Mouse (Mus musculus) adipocyte (in vitro differentiated cells): ENCODE measurements around the gene Cdk2.
A peak's percentile ranks its signal among the peaks of the same experiment; 100 is the strongest.

ENCODE experiments used
- DNase-seq: peaks from one replicate; pipeline ENCODE4 v3.0.0-alpha.2; 2016; ENCODE audit warnings: low spot score

The Cdk2 gene

GRCm38 (mm10) chr10:128703895-128704294, 936 bp downstream of the Cdk2 start, which contains the start of gene Pmel:
Gene Pmel, plus strand, starts transcription at chr10:128704195.
- no peak for DNase-seq

- no peak for DNase-seq
Observed at GRCm38 (mm10) chr10:128702328-128703007, 2.4 kb downstream of the Cdk2 start.

GRCm38 (mm10) chr10:128700712-128701111, 4.1 kb downstream of the Cdk2 start:
- no peak for DNase-seq

- no peak for DNase-seq
Observed at GRCm38 (mm10) chr10:128699611-128700010, 5.2 kb downstream of the Cdk2 start.

DNA sequence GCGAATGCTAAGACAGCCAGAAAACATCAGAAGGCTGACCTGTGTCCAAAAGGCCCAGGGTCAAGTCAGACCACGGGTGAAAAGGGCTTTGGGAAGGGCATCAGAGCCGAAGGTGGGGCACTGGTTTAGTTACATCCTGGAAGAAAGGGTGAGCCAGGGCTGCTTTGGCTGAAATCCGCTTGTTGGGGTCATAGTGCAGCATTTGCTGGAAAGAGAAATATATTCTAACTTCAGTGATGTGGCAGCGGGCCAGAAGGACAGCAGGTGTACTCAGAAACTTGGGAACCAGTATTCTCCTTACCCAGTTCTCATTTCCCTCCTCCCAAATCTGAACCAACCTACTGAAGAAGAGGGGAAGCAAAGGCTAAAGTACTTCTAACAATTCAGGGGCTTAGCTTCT, 5.8 kb downstream of the Cdk2 start:
- no peak for DNase-seq

DNA sequence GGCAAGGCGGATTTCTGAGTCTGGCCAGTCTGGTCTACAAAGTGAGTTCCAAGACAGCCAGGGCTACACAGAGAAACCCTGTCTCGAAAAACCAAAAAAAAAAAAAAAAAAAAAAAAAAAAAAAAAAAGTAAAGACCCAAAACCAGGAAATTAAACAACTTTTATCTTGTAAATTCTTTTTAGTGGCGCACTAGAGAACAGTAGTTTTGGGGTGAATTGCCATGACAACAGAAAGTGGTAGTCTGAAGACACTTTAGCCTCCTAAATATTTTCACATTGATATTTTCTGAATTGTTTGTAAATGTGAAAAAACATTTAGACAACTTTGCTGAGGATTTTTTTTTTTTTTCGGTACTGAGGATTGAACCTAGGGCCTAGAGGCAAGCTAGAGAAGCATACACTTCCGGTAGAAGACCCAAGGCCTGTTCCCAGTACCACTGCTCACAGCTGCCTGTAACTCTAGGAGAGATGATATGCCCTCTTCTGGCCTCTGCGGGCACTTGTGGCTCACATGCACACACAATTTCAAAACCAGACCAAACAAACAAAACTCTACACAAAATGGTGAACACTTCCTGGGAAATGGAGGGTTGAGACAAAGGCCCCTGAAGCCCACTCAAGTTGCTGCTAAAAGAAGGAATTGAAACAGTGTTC, 7.6 kb downstream of the Cdk2 start:
- peak; percentile 20 for DNase-seq

DNA sequence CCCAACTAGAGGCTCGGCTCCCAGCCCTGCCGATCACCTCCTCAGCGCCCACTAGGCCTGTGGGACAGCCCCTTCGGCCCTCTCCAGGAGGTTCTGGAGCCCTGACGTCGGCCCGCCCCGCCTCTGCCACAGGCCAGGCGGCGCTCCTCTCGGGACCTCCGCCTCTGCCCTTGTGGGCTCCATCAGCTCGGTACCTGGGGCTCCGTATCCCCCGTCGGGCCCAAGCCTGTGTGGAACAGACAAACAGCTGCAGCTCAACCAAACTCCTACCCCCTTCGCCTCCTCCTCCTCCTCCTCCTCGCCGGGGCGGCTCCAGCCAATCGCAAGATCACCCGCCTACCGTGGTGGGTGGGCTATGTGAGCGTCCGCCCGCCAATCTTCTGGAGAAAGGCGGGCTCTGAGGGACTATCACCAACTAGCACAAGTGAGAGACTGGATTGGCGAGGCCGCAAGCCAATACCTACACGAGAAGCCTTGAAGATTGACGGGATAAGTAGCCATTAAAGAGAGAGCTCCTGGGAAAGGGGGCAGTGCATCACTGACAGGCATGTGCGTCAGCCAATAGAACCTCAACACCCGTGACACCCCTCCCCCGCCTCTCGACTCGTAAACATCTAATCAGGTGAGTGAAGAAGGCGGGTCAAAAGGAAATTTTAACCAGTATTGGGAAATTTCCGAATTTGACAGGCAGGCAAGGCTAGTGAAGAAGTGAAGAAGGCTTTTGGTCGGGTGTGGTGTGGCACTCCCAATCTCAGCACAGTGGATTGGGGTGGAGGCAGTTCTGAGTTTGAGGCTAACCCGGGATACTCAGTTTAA, 8.6 kb downstream of the Cdk2 start, which contains the start of gene Rab5b:
TSS of gene Rab5b (minus strand) at position 273 of the 816 bp plus-strand sequence.
- DNase-seq: peak; percentile 99

GRCm38 (mm10) chr10:128695411-128695991, 9.3 kb downstream of the Cdk2 start:
- no peak for DNase-seq

- peak; percentile 64 for DNase-seq
Observed at GRCm38 (mm10) chr10:128674469-128675008, 30.3 kb downstream of the Cdk2 start.

DNA sequence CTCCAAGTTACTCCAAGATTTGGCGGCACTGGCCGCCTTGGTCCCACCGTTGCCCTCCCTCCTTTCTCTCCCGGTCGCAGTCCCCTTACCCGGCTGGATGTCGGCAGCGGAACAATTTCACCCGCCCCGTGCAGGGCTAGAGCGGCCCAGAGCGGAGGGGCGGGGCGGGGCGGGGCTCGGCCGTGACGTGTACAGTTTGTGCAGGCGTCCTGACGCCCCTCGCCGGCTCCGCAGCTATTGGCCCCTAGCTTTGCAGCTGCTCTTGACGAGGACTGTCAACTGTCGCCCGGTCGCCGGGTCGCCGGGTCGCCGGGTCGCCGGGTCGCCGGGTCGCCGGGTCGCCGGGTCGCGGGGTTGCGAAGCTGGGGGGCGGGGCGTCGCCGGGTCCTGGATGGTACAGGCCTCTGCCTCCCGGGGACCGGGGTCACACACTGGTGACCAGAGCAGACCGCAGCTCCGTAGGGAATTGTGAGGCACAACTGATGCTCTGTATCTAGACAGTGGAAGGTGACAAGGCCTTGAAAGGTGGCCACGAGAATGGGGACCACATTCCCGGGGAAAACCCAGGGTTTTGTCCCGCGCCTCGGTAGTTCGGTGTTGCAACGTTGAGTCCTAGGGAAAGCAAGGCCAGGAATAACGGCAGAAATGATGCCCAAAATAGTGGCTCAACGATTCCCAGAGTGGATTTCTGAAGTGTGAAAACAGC, 30.9 kb downstream of the Cdk2 start, which contains the start of gene Suox:
TSS of gene Suox (minus strand) at position 311 of the 706 bp plus-strand sequence.
- DNase-seq: peak; percentile 67

- DNase-seq: no peak
Observed at GRCm38 (mm10) chr10:128671148-128671547, 33.7 kb downstream of the Cdk2 start.

- no peak for DNase-seq
Observed at GRCm38 (mm10) chr10:128668790-128669672, 35.8 kb downstream of the Cdk2 start.

- DNase-seq: no peak
Observed at GRCm38 (mm10) chr10:128665806-128666205, 39.0 kb downstream of the Cdk2 start.

GRCm38 (mm10) chr10:128665307-128665706, 39.5 kb downstream of the Cdk2 start:
- no peak for DNase-seq

DNA sequence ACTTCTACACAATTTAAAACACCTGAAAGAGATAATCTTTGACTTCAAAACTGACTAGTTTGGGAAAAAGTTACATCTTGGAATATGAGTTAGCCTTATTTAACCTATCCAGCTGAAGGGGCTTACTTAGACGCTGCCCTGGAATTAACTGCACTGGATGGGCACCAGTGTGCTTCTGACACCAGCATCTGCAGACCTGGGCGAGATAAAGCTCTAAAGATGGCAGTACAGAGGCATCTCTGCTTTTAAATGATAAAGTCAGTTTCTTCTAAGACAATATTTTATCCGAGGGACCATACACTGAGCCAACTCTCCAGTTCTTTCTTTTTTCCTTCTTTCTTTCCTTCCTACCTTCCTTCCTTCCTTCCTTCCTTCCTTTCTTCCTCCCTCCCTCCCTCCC, 40.0 kb downstream of the Cdk2 start:
- no peak for DNase-seq

- no peak for DNase-seq
Observed at GRCm38 (mm10) chr10:128663441-128664220, 41.2 kb downstream of the Cdk2 start.

- no peak for DNase-seq
Observed at GRCm38 (mm10) chr10:128662465-128662864, 42.4 kb downstream of the Cdk2 start.

GRCm38 (mm10) chr10:128659490-128659889, 45.3 kb downstream of the Cdk2 start:
- DNase-seq: no peak

GRCm38 (mm10) chr10:128657844-128658243, 47.0 kb downstream of the Cdk2 start:
- DNase-seq: no peak
